Mouse (Mus musculus) spleen, adult 2 months (tissue): ENCODE results near the gene Cnot1.

Experiments used
- CTCF ChIP-seq: fragments of 200-500 bp; IDR thresholded peaks from 2 replicates; pipeline ENCODE4 v1.5.1; 2011; ENCODE audit warnings: mild to moderate bottlenecking, inconsistent platforms; ENCODE audit not compliant: insufficient read depth, insufficient read length, insufficient replicate concordance; ENCODE audit errors: extremely low read depth
- POLR2A ChIP-seq: fragments of 200-500 bp; IDR thresholded peaks from 2 replicates; pipeline ENCODE4 v1.6.1; 2011; ENCODE audit warnings: low read depth, low read length, inconsistent platforms

DNA sequence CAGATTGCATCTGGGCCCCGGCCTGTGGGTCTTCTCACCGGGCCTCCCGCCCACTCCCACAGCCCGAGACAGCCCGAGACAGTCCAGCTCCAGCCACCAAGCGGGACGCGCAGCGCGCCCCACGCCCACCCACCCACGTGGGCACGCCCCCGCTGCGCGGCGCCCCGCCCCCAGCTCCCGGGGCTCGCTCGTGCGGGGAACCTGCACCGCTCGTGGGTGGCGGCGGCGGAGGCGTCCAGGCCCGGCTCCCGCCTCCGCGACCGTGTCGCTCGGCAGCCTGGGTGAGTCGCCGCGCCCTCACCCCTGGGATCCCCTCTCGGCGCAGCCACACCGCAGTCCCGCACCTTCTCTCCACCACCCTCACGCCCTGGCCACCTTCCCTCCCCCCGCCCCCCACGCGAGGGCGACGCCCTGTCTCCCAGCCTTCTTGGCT is 129.7 kb downstream of the Cnot1 start:
- TF ChIP-seq CTCF = no peak
- no peak for TF ChIP-seq POLR2A
